Mouse (Mus musculus) megakaryocyte, embryonic 14.5 days (primary cell): ENCODE measurements around the gene Aifm1.

ENCODE experiments used
- FLI1 ChIP-seq: IDR thresholded peaks from 2 replicates; pipeline ENCODE4 v1.6.1; 2012; ENCODE audit warnings: low read length, inconsistent platforms, mixed read lengths
- GATA1 ChIP-seq: IDR thresholded peaks from 3 replicates; pipeline ENCODE4 v1.6.1; 2012; ENCODE audit warnings: mixed read lengths, low read length, inconsistent platforms, borderline replicate concordance

DNA sequence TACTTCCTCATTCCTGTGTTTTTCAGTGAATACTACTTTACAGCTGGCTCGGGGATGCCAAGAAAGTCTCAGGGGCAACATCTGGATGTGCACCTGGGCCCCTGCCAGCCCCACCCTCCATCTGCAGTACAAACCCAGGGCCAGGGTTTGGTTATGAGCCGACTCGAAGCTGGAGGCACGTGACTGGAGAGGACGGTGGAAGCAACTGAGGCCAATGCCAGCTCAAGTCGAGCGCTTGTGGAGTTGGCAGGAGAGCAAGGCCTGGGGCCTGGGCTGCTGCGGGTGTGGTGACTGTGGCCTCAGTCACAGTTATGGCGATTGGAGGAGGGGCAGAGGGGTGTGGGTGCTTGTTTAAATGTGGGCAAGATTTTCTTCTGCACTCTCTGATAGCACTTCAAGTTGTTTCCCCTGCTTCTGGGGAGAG, 77.9 kb downstream of the Aifm1 start:
- TF ChIP-seq GATA1 (no peak), FLI1 (no peak)
